Mouse (Mus musculus) forebrain, embryonic 10.5 days (tissue): ENCODE data around the gene Fam161a. TPM values are rescaled to one million over a fixed set of nuclear protein-coding genes. Genes with fewer than 3 reads are reported as not detected.

Source experiments
- DNase-seq: peaks from one replicate; pipeline ENCODE4 v3.0.0-alpha.2; 2017; ENCODE audit warnings: low spot score; ENCODE audit errors: extremely low spot score
- H3K27ac ChIP-seq: fragments of 300-500 bp; sonication (generic); 2 replicates; pipeline ENCODE4 v1.5.1; 2016; ENCODE audit warnings: mild to moderate bottlenecking
- H3K27me3 ChIP-seq: fragments of 300-500 bp; sonication (generic); 2 replicates; pipeline ENCODE4 v1.6.1; 2016; ENCODE audit warnings: mild to moderate bottlenecking; ENCODE audit not compliant: poor library complexity, severe bottlenecking
- H3K36me3 ChIP-seq: fragments of 300-500 bp; sonication (generic); replicated peaks from 2 replicates; pipeline ENCODE4 v1.6.1; 2016; ENCODE audit warnings: mild to moderate bottlenecking, moderate library complexity
- H3K4me1 ChIP-seq: fragments of 300-500 bp; sonication (generic); 2 replicates; pipeline ENCODE4 v1.6.1; 2016
- H3K4me3 ChIP-seq: fragments of 300-500 bp; sonication (generic); 2 replicates; pipeline ENCODE4 v1.5.1; 2016; ENCODE audit warnings: mild to moderate bottlenecking, moderate library complexity
- H3K9me3 ChIP-seq: fragments of 300-500 bp; sonication (generic); 2 replicates; pipeline ENCODE4 v1.6.1; 2016; ENCODE audit warnings: mild to moderate bottlenecking, moderate library complexity
- WGBS: fragments of 180-500 bp; shearing (Covaris S2); methylation state at CpG from one replicate; pipeline ENCODE4 v1.1.7; 2016; 5-methylcytosine and 5-hydroxymethylcytosine counted together
- polyA plus RNA-seq: library from polyadenylated mRNA; unstranded; fragments of >200 nt; fragmentation: Nextera tagmentation; extraction: Ambion mirVana; gene quantifications from 2 replicates; pipeline ENCODE4 v1.2.1, GENCODE M21; 2016

The Fam161a gene
- polyA plus RNA-seq, 1 experiment from 2014 or later = 2.2 TPM

- no peaks in the 10 kb centered on the region for H3K27me3 ChIP-seq
- H3K36me3 ChIP-seq = no peaks in the 10 kb centered on the region
- WGBS = 88% methylated on average over 7 of the region's 7 CpGs
- DNase-seq = no peak
- no peaks in the 10 kb centered on the region for H3K9me3 ChIP-seq
- H3K4me1 ChIP-seq = peaks cover 3% of the 10 kb centered on the region; the same call in 1 of the 2 replicates
- H3K27ac ChIP-seq = no peak overlapping the region
- H3K4me3 ChIP-seq = no peak overlapping the region
These were observed 67.5 kb downstream of the Fam161a start for GRCm38 (mm10) chr11:23074841-23075240.

GRCm38 (mm10) chr11:23078541-23078940 is 71.2 kb downstream of the Fam161a start:
- no peaks in the 10 kb centered on the region for H3K36me3 ChIP-seq
- no peak for DNase-seq
- H3K4me1 ChIP-seq = peaks cover 7% of the 10 kb centered on the region; the same call in 1 of the 2 replicates
- H3K4me3 ChIP-seq = no peak overlapping the region
- H3K27me3 ChIP-seq = no peaks in the 10 kb centered on the region
- H3K27ac ChIP-seq = no peak overlapping the region
- WGBS = 96% methylated on average over 1 of the region's 1 CpGs
- no peaks in the 10 kb centered on the region for H3K9me3 ChIP-seq

Other genes with a start within 250 kb of the Fam161a start
- gene B3gnt2, start 146.6 kb upstream of the Fam161a start, polyA plus RNA-seq = 1.6 and 1.7 TPM in 2 replicates
- 2.4 and 2.8 TPM in 2 replicates for gene Zrsr1, start 35.5 kb upstream of the Fam161a start, polyA plus RNA-seq
- 4.3 and 4.4 TPM in 2 replicates for gene Gm28048, start 25.4 kb upstream of the Fam161a start, polyA plus RNA-seq
- gene Commd1, start 25.1 kb upstream of the Fam161a start, polyA plus RNA-seq = 385 and 388 TPM in 2 replicates
- 422 and 434 TPM in 2 replicates for gene Cct4, start 17.0 kb upstream of the Fam161a start, polyA plus RNA-seq
- 135 and 146 TPM in 2 replicates for gene Xpo1, start 248.5 kb downstream of the Fam161a start, polyA plus RNA-seq